Mouse (Mus musculus) mesoderm, embryonic 11.5 days (tissue): ENCODE measurements at regions not wholly inside any gene's neighbourhood (a gene's known extent, or its start where the extent isn't known, plus 50 kb on each side); places are given as distances from the start of the nearest gene placed in this dataset.

Experiments used
- DNase-seq: peaks from one replicate; pipeline ENCODE4 v3.0.0-alpha.2; 2012; ENCODE audit warnings: low read depth, low spot score

GRCm38 (mm10) chr2:137827814-137828374 is 428.5 kb upstream of the Btbd3 start:
- no peak for DNase-seq

GRCm38 (mm10) chr2:137821344-137821916 is 434.9 kb upstream of the Btbd3 start:
- no peak for DNase-seq

- DNase-seq: no peak
Observed at GRCm38 (mm10) chr2:137814945-137815344, 441.4 kb upstream of the Btbd3 start.

- peak; percentile 25 for DNase-seq
Observed at GRCm38 (mm10) chr2:137808401-137809230, 447.7 kb upstream of the Btbd3 start.

GRCm38 (mm10) chr2:137807594-137808295 is 448.6 kb upstream of the Btbd3 start:
- DNase-seq: no peak

- peak; percentile 8 for DNase-seq
Observed at GRCm38 (mm10) chr2:137794841-137795240, 461.5 kb upstream of the Btbd3 start.

- DNase-seq: no peak
Observed at GRCm38 (mm10) chr2:137784091-137784490, 472.3 kb upstream of the Btbd3 start.

- DNase-seq: no peak
Observed at GRCm38 (mm10) chr2:137777430-137777829, 478.9 kb upstream of the Btbd3 start.

- DNase-seq: no peak
Observed at GRCm38 (mm10) chr2:137764785-137765184, 491.6 kb upstream of the Btbd3 start.

GRCm38 (mm10) chr2:137759455-137759854 is 496.9 kb upstream of the Btbd3 start:
- no peak for DNase-seq

GRCm38 (mm10) chr2:137758389-137758788 is 498.0 kb upstream of the Btbd3 start:
- no peak for DNase-seq

- DNase-seq: peak; percentile 16
Observed at GRCm38 (mm10) chr2:137757231-137758212, 498.8 kb upstream of the Btbd3 start.

- DNase-seq: no peak
Observed at GRCm38 (mm10) chr2:137756220-137756619, 500.1 kb upstream of the Btbd3 start.

- no peak for DNase-seq
Observed at GRCm38 (mm10) chr2:137754481-137754880, 501.9 kb upstream of the Btbd3 start.

GRCm38 (mm10) chr2:137732410-137732809 is 524.0 kb upstream of the Btbd3 start:
- peak; percentile 29 for DNase-seq

- DNase-seq: no peak
Observed at GRCm38 (mm10) chr2:137730472-137730931, 525.9 kb upstream of the Btbd3 start.

- DNase-seq: peak; percentile 30
Observed at GRCm38 (mm10) chr2:137729871-137730270, 526.5 kb upstream of the Btbd3 start.

GRCm38 (mm10) chr2:137729207-137729606 is 527.2 kb upstream of the Btbd3 start:
- peak; percentile 29 for DNase-seq

GRCm38 (mm10) chr2:137723651-137724050 is 532.7 kb upstream of the Btbd3 start:
- DNase-seq: no peak

- no peak for DNase-seq
Observed at GRCm38 (mm10) chr2:137721767-137722424, 534.5 kb upstream of the Btbd3 start.
